Mouse (Mus musculus): ENCODE data around the gene Tpcn2. TPM values are rescaled to one million over a fixed set of nuclear protein-coding genes. Genes with fewer than 3 reads are reported as not detected.

The Tpcn2 gene
- total and polyA plus RNA-seq, 2 experiments from 2014 or later: 2.3 to 4.7 TPM

DNA sequence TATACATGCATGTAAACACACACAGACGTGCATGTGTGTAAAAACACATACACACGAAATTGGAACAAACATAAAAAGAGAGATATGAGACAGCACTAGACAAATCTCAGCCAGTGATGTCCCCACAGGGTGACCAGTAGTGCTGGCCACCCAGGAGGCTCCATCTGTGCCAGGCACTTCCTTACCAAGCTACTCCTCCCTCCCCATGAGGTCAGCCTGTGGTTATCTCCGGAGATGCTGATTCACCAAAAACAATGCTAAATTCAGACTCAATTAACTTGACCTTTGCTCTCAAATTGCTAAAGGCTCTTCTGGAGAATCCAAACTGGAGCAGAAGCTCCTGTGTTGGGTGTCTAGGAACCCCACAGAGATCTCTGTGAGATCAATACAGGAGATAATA, 96.0 kb downstream of the Tpcn2 start:
- H3K9ac ChIP-seq (replicated peaks; ENCODE audit: low read length): no peak overlapping the region
- DNase-seq (ENCODE audit: low spot score) (no peak), ATAC-seq (no peak)
- H3K4me2 ChIP-seq (ENCODE audit: low read depth, low read length): no peak overlapping the region
- no peak overlapping the region for H3K4me3 ChIP-seq (ENCODE audit: low read length)
- WGBS: 81% methylated on average over 3 of the region's 3 CpGs
- no peaks in the 10 kb centered on the region for H3K36me3 ChIP-seq (ENCODE audit: insufficient read depth, low read length)
- H3K4me1 ChIP-seq (ENCODE audit: insufficient read depth, low read length): no peaks in the 10 kb centered on the region
- no peaks in the 10 kb centered on the region for H3K9me3 ChIP-seq (ENCODE audit: low read length)
- no peaks in the 10 kb centered on the region for H3K27me3 ChIP-seq (ENCODE audit: insufficient read depth, low read length)
- H3K27ac ChIP-seq: no peak overlapping the region
- TF ChIP-seq CTCF (IDR thresholded peaks at IDR 0.05; ENCODE audit: low read depth): no peak

DNA sequence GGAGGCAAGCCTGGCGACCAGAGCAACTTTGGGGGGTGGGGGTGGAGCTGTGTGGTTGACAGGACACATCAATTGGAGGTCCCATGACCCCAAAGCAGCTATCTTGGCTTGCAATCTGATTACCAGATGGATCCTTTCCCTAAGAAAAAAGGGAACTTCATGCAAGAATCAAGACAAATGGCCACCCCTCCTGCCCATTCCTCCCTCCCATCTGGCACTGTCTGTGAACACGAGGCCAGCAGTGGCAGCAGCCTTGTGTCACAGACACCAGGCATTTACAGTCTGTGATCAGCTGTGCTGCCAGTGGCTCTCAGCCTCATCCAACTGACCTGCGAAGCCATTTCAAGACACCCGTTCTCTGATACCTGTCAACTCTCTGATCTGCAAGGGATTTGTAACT, 101.4 kb downstream of the Tpcn2 start:
- H3K9me3 ChIP-seq (ENCODE audit: low read length): no peaks in the 10 kb centered on the region
- H3K4me1 ChIP-seq (ENCODE audit: insufficient read depth, low read length): peaks cover 10% of the 10 kb centered on the region; the same call in 1 of the 2 replicates
- peak; percentile 77 for DNase-seq (ENCODE audit: low spot score)
- no peak overlapping the region for H3K27ac ChIP-seq
- no peaks in the 10 kb centered on the region for H3K27me3 ChIP-seq (ENCODE audit: insufficient read depth, low read length)
- TF ChIP-seq CTCF (IDR thresholded peaks at IDR 0.05; ENCODE audit: low read depth): no peak
- peak; percentile 57; the same call in 1 of the 2 replicates for ATAC-seq
- 37% methylated on average over 4 of the region's 4 CpGs for WGBS
- no peaks in the 10 kb centered on the region for H3K36me3 ChIP-seq (ENCODE audit: insufficient read depth, low read length)
- H3K4me3 ChIP-seq (ENCODE audit: low read length): no peak overlapping the region
- no peak overlapping the region for H3K4me2 ChIP-seq (ENCODE audit: low read depth, low read length)
- no peak overlapping the region for H3K9ac ChIP-seq (replicated peaks; ENCODE audit: low read length)

DNA sequence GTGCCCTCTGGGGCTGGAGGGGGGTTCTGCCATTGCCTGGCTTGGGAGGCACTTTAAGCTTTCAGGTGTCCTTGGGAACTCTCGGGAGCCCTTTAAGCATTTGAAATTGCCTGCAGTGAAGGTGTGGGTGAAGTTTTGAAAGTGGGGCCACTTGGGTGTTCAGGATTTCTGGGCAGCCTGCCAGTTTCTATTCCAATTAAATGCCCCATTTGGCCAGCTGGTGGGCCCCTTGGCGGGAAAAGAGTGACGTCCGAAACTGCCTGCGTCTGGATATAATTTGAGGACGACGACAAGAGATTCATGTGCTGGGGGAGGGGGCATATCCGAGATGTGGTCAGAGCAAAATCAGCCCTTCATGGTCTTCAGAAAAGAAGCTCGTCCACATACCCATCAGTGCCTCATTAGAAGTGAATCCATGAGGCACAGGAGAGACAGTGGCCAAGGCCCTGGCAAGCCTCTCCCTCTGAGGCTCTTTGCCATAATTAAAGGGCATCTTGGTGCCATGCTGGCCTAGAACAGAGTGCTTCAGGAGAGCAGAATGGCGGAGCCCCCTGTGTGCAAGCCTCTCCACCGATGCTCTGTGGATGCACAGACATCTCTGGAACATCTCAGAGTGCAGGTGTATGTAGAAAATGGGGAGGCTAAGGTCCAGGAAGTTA, 102.3 kb downstream of the Tpcn2 start:
- no peak overlapping the region for H3K4me3 ChIP-seq (ENCODE audit: low read length)
- no peak for TF ChIP-seq CTCF (IDR thresholded peaks at IDR 0.05; ENCODE audit: low read depth)
- H3K4me2 ChIP-seq (ENCODE audit: low read depth, low read length): no peak overlapping the region
- peak; percentile 65 for DNase-seq (ENCODE audit: low spot score)
- H3K9ac ChIP-seq (replicated peaks; ENCODE audit: low read length): no peak overlapping the region
- peak overlapping the region; percentile 41; the same call in 1 of the 2 replicates for H3K27ac ChIP-seq
- H3K9me3 ChIP-seq (ENCODE audit: low read length): no peaks in the 10 kb centered on the region
- H3K4me1 ChIP-seq (ENCODE audit: insufficient read depth, low read length): peaks cover 10% of the 10 kb centered on the region; the same call in 1 of the 2 replicates
- no peaks in the 10 kb centered on the region for H3K36me3 ChIP-seq (ENCODE audit: insufficient read depth, low read length)
- WGBS: 24% methylated on average over 11 of the region's 11 CpGs
- ATAC-seq: no peak
- no peaks in the 10 kb centered on the region for H3K27me3 ChIP-seq (ENCODE audit: insufficient read depth, low read length)

DNA sequence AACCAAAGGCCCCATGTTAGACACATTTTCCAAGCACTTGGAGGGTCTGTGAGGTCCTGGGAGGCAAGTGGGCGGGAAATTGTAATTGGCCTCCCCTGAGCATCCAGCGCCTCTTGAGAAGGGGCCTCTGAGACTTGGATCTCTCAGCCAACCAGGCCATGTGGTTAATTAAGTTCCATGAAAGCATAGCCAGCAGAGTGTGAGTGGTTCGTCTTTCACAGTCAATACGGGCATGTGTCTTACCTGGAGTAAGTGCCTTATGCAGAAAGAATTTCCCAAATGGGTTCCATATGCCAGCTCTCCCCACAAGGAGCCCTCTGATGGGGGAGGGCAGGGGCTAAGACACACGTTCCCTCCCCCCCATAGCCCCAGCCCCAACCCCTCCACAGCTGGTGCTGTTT, 104.1 kb downstream of the Tpcn2 start:
- no peak overlapping the region for H3K27ac ChIP-seq
- no peak for TF ChIP-seq CTCF (IDR thresholded peaks at IDR 0.05; ENCODE audit: low read depth)
- DNase-seq (ENCODE audit: low spot score): no peak
- no peaks in the 10 kb centered on the region for H3K36me3 ChIP-seq (ENCODE audit: insufficient read depth, low read length)
- no peaks in the 10 kb centered on the region for H3K27me3 ChIP-seq (ENCODE audit: insufficient read depth, low read length)
- H3K4me3 ChIP-seq (ENCODE audit: low read length): no peak overlapping the region
- ATAC-seq: no peak
- H3K4me1 ChIP-seq (ENCODE audit: insufficient read depth, low read length): peaks cover 10% of the 10 kb centered on the region; the same call in 1 of the 2 replicates
- no peak overlapping the region for H3K4me2 ChIP-seq (ENCODE audit: low read depth, low read length)
- H3K9me3 ChIP-seq (ENCODE audit: low read length): no peaks in the 10 kb centered on the region
- WGBS: 48% methylated on average over 5 of the region's 5 CpGs
- H3K9ac ChIP-seq (replicated peaks; ENCODE audit: low read length): no peak overlapping the region

DNA sequence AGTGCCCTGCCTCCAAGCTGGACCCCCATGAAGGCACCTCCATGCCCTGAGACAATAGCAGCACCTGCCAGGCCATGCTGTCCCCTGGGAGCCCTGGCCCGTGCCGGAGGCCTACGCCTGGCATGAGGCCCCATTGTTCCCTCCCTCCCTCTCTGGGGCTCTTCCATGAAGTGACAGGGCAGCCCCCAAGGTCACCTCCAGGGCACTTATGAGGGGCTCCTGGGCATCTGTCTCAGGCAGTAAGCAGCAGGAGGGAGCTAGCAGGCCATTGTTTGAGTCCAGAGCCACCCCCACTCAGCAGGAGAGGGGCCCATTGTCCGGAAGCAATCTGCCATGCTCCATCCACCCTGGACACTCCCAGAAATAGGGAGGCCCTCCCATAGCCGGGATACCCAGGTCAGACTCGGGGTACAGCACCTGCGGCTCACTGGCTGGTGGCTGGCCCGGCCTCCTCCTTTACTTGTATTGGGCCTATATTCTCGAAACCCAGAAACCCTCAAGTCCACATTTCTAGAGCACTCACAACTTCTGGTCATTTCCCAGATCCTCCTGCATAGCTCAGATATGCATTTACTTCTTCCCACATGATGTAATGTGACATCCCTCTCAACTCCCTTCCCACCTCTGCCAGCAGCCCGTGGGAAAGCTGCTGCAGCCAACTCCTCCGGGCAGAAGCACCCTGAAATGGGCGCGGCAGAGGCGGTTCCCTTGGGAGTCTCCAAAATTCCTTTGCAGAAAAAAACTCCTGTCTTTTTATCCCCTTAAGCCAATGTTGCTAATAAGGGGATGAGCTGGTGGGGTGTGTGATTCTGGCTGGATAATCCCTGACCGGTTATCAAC, 106.8 kb downstream of the Tpcn2 start:
- Histone ChIP-seq H3K36me3 (ENCODE audit: insufficient read depth, low read length) (no peaks in the 10 kb centered on the region), H3K9ac (replicated peaks; ENCODE audit: low read length) (no peak overlapping the region), H3K4me1 (ENCODE audit: insufficient read depth, low read length) (peaks cover 11% of the 10 kb centered on the region), H3K9me3 (ENCODE audit: low read length) (no peaks in the 10 kb centered on the region), H3K4me2 (ENCODE audit: low read depth, low read length) (no peak overlapping the region), H3K27me3 (ENCODE audit: insufficient read depth, low read length) (no peaks in the 10 kb centered on the region), H3K27ac (no peak overlapping the region), H3K4me3 (ENCODE audit: low read length) (no peak overlapping the region)
- no peak for ATAC-seq
- DNase-seq (ENCODE audit: low spot score): no peak
- 28% methylated on average over 15 of the region's 15 CpGs for WGBS
- TF ChIP-seq CTCF (IDR thresholded peaks at IDR 0.05; ENCODE audit: low read depth): no peak

DNA sequence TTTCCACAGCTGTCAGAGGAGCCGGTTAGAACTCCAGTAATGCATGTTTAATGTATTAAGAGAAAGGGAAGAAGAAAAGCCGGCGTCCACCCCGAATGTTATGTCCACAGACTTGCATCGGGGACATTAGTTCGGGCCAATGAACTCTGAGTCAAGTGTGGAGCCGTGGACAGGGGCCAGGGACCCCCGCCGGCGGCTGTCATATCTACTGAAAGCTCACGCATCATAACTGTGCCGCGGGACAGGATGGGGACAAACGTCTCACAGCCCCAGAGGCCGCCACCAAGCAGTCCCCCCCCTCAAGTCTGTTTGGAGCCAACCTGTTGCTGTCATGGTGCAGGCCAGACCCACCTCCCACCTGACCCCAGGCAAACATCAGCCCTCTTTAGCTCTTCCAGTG, 110.2 kb downstream of the Tpcn2 start:
- Histone ChIP-seq H3K4me2 (ENCODE audit: low read depth, low read length) (peak overlapping the region; percentile 27), H3K27ac (peak overlapping the region; percentile 59; the same call in 1 of the 2 replicates), H3K27me3 (ENCODE audit: insufficient read depth, low read length) (no peaks in the 10 kb centered on the region), H3K9me3 (ENCODE audit: low read length) (no peaks in the 10 kb centered on the region), H3K9ac (replicated peaks; ENCODE audit: low read length) (no peak overlapping the region), H3K4me1 (ENCODE audit: insufficient read depth, low read length) (peaks cover 7% of the 10 kb centered on the region), H3K4me3 (ENCODE audit: low read length) (no peak overlapping the region), H3K36me3 (ENCODE audit: insufficient read depth, low read length) (no peaks in the 10 kb centered on the region)
- peak; percentile 60 for DNase-seq (ENCODE audit: low spot score)
- ATAC-seq: peak; percentile 58
- 29% methylated on average over 15 of the region's 15 CpGs for WGBS
- no peak for TF ChIP-seq CTCF (IDR thresholded peaks at IDR 0.05; ENCODE audit: low read depth)

Data from hindbrain, postnatal 0 days (tissue).